Mouse (Mus musculus): ENCODE measurements around the gene D430041D05Rik. TPM values are rescaled to one million over a fixed set of nuclear protein-coding genes. Genes with fewer than 3 reads are reported as not detected.

D430041D05Rik gene
- polyA plus RNA-seq, 1 experiment from 2014 or later = 7.9 TPM

- Histone ChIP-seq H3K4me1 (ENCODE audit: control insufficient read depth, insufficient read depth, low read length) (peaks cover 3% of the 10 kb centered on the region; the same call in 1 of the 2 replicates), H3K4me3 (ENCODE audit: low read depth, low read length) (no peak overlapping the region), H3K9ac (ENCODE audit: low read length) (no peak overlapping the region), H3K36me3 (ENCODE audit: control insufficient read depth, insufficient read depth, low read length) (no peaks in the 10 kb centered on the region), H3K9me3 (replicated peaks; ENCODE audit: control insufficient read depth, low read length) (no peaks in the 10 kb centered on the region), H3K27me3 (replicated peaks; ENCODE audit: control insufficient read depth, insufficient read depth, low read length) (no peaks in the 10 kb centered on the region), H3K27ac (ENCODE audit: low read depth, low read length) (no peak overlapping the region), H3K4me2 (ENCODE audit: low read length) (no peak overlapping the region)
- DNase-seq (ENCODE audit: low spot score) (no peak), ATAC-seq (no peak)
- WGBS = 68% methylated on average over 5 of the region's 5 CpGs
Measured at GRCm38 (mm10) chr2:104323351-104323750, 87.5 kb downstream of the D430041D05Rik start.

GRCm38 (mm10) chr2:104320061-104320624, 90.7 kb downstream of the D430041D05Rik start:
- no peak for ATAC-seq

GRCm38 (mm10) chr2:104319443-104319842, 91.4 kb downstream of the D430041D05Rik start:
- Histone ChIP-seq H3K27ac (ENCODE audit: low read depth, low read length) (no peak overlapping the region), H3K9ac (ENCODE audit: low read length) (no peak overlapping the region), H3K4me3 (ENCODE audit: low read depth, low read length) (no peak overlapping the region), H3K4me2 (ENCODE audit: low read length) (no peak overlapping the region), H3K4me1 (ENCODE audit: control insufficient read depth, insufficient read depth, low read length) (0 out of 2 replicates have a peak, but pooled peaks cover 3% of the 10 kb centered on the region), H3K36me3 (ENCODE audit: control insufficient read depth, insufficient read depth, low read length) (no peaks in the 10 kb centered on the region), H3K27me3 (replicated peaks; ENCODE audit: control insufficient read depth, insufficient read depth, low read length) (no peaks in the 10 kb centered on the region), H3K9me3 (replicated peaks; ENCODE audit: control insufficient read depth, low read length) (no peaks in the 10 kb centered on the region)
- ATAC-seq = no peak
- 97% methylated on average over 10 of the region's 10 CpGs for WGBS
- no peak for DNase-seq (ENCODE audit: low spot score)

More at GRCm38 (mm10) chr2:104320061-104320624, 90.7 kb downstream of the D430041D05Rik start:
- Histone ChIP-seq H3K4me3 (ENCODE audit: low read depth, low read length) (no peak overlapping the region), H3K36me3 (ENCODE audit: control insufficient read depth, insufficient read depth, low read length) (no peaks in the 10 kb centered on the region), H3K9me3 (replicated peaks; ENCODE audit: control insufficient read depth, low read length) (no peaks in the 10 kb centered on the region), H3K27ac (ENCODE audit: low read depth, low read length) (no peak overlapping the region), H3K4me2 (ENCODE audit: low read length) (no peak overlapping the region), H3K9ac (ENCODE audit: low read length) (no peak overlapping the region), H3K4me1 (ENCODE audit: control insufficient read depth, insufficient read depth, low read length) (0 out of 2 replicates have a peak, but pooled peaks cover 3% of the 10 kb centered on the region), H3K27me3 (replicated peaks; ENCODE audit: control insufficient read depth, insufficient read depth, low read length) (no peaks in the 10 kb centered on the region)
- WGBS = 95% methylated on average over 13 of the region's 13 CpGs
- no peak for DNase-seq (ENCODE audit: low spot score)

- 65% methylated on average over 8 of the region's 8 CpGs for WGBS
- H3K27me3 ChIP-seq (replicated peaks; ENCODE audit: control insufficient read depth, insufficient read depth, low read length) = no peaks in the 10 kb centered on the region
- no peak overlapping the region for H3K4me3 ChIP-seq (ENCODE audit: low read depth, low read length)
- DNase-seq (ENCODE audit: low spot score) (peak; percentile 38), ATAC-seq (peak; percentile 56; the same call in 1 of the 2 replicates)
- no peak overlapping the region for H3K27ac ChIP-seq (ENCODE audit: low read depth, low read length)
- no peaks in the 10 kb centered on the region for H3K9me3 ChIP-seq (replicated peaks; ENCODE audit: control insufficient read depth, low read length)
- no peak overlapping the region for H3K9ac ChIP-seq (ENCODE audit: low read length)
- H3K36me3 ChIP-seq (ENCODE audit: control insufficient read depth, insufficient read depth, low read length) = no peaks in the 10 kb centered on the region
- no peak overlapping the region for H3K4me2 ChIP-seq (ENCODE audit: low read length)
- H3K4me1 ChIP-seq (ENCODE audit: control insufficient read depth, insufficient read depth, low read length) = 0 out of 2 replicates have a peak, but pooled peaks cover 3% of the 10 kb centered on the region
Measured at GRCm38 (mm10) chr2:104318881-104319280, 91.9 kb downstream of the D430041D05Rik start.

- ATAC-seq (no peak), DNase-seq (ENCODE audit: low spot score) (no peak)
- no peaks in the 10 kb centered on the region for H3K4me1 ChIP-seq (ENCODE audit: control insufficient read depth, insufficient read depth, low read length)
- no peaks in the 10 kb centered on the region for H3K27me3 ChIP-seq (replicated peaks; ENCODE audit: control insufficient read depth, insufficient read depth, low read length)
- 72% methylated on average over 2 of the region's 2 CpGs for WGBS
- no peak overlapping the region for H3K9ac ChIP-seq (ENCODE audit: low read length)
- H3K4me3 ChIP-seq (ENCODE audit: low read depth, low read length) = no peak overlapping the region
- H3K4me2 ChIP-seq (ENCODE audit: low read length) = no peak overlapping the region
- no peaks in the 10 kb centered on the region for H3K36me3 ChIP-seq (ENCODE audit: control insufficient read depth, insufficient read depth, low read length)
- H3K9me3 ChIP-seq (replicated peaks; ENCODE audit: control insufficient read depth, low read length) = no peaks in the 10 kb centered on the region
- H3K27ac ChIP-seq (ENCODE audit: low read depth, low read length) = no peak overlapping the region
Measured at GRCm38 (mm10) chr2:104318259-104318658, 92.6 kb downstream of the D430041D05Rik start.

- Histone ChIP-seq H3K27me3 (replicated peaks; ENCODE audit: control insufficient read depth, insufficient read depth, low read length) (no peaks in the 10 kb centered on the region), H3K4me1 (ENCODE audit: control insufficient read depth, insufficient read depth, low read length) (no peaks in the 10 kb centered on the region), H3K4me2 (ENCODE audit: low read length) (no peak overlapping the region), H3K36me3 (ENCODE audit: control insufficient read depth, insufficient read depth, low read length) (no peaks in the 10 kb centered on the region), H3K27ac (ENCODE audit: low read depth, low read length) (0 out of 2 replicates have a peak overlapping the region, but pooled peaks have one; percentile 18), H3K4me3 (ENCODE audit: low read depth, low read length) (no peak overlapping the region), H3K9me3 (replicated peaks; ENCODE audit: control insufficient read depth, low read length) (no peaks in the 10 kb centered on the region), H3K9ac (ENCODE audit: low read length) (no peak overlapping the region)
- WGBS = 78% methylated on average over 6 of the region's 6 CpGs
- DNase-seq (ENCODE audit: low spot score) (peak; percentile 52), ATAC-seq (no peak)
Measured at GRCm38 (mm10) chr2:104317631-104318030, 93.2 kb downstream of the D430041D05Rik start.

GRCm38 (mm10) chr2:104316483-104316882, 94.3 kb downstream of the D430041D05Rik start:
- ATAC-seq (no peak), DNase-seq (ENCODE audit: low spot score) (no peak)
- H3K27ac ChIP-seq (ENCODE audit: low read depth, low read length) = no peak overlapping the region
- H3K27me3 ChIP-seq (replicated peaks; ENCODE audit: control insufficient read depth, insufficient read depth, low read length) = no peaks in the 10 kb centered on the region
- no peaks in the 10 kb centered on the region for H3K9me3 ChIP-seq (replicated peaks; ENCODE audit: control insufficient read depth, low read length)
- no peak overlapping the region for H3K9ac ChIP-seq (ENCODE audit: low read length)
- H3K4me1 ChIP-seq (ENCODE audit: control insufficient read depth, insufficient read depth, low read length) = no peaks in the 10 kb centered on the region
- H3K4me2 ChIP-seq (ENCODE audit: low read length) = no peak overlapping the region
- WGBS = 88% methylated on average over 8 of the region's 8 CpGs
- no peaks in the 10 kb centered on the region for H3K36me3 ChIP-seq (ENCODE audit: control insufficient read depth, insufficient read depth, low read length)
- H3K4me3 ChIP-seq (ENCODE audit: low read depth, low read length) = no peak overlapping the region

GRCm38 (mm10) chr2:104313246-104313645, 97.6 kb downstream of the D430041D05Rik start:
- WGBS = 73% methylated on average over 6 of the region's 6 CpGs

GRCm38 (mm10) chr2:104307102-104307501, 103.7 kb downstream of the D430041D05Rik start:
- no peaks in the 10 kb centered on the region for H3K27me3 ChIP-seq (replicated peaks; ENCODE audit: control insufficient read depth, insufficient read depth, low read length)
- no peak overlapping the region for H3K4me2 ChIP-seq (ENCODE audit: low read length)
- H3K4me1 ChIP-seq (ENCODE audit: control insufficient read depth, insufficient read depth, low read length) = no peaks in the 10 kb centered on the region
- no peaks in the 10 kb centered on the region for H3K36me3 ChIP-seq (ENCODE audit: control insufficient read depth, insufficient read depth, low read length)
- H3K9ac ChIP-seq (ENCODE audit: low read length) = no peak overlapping the region
- WGBS = 72% methylated on average over 4 of the region's 4 CpGs
- ATAC-seq = no peak
- H3K9me3 ChIP-seq (replicated peaks; ENCODE audit: control insufficient read depth, low read length) = no peaks in the 10 kb centered on the region
- no peak overlapping the region for H3K4me3 ChIP-seq (ENCODE audit: low read depth, low read length)
- H3K27ac ChIP-seq (ENCODE audit: low read depth, low read length) = no peak overlapping the region
- DNase-seq (ENCODE audit: low spot score) = peak; percentile 45

More at GRCm38 (mm10) chr2:104313246-104313645, 97.6 kb downstream of the D430041D05Rik start:
- DNase-seq (ENCODE audit: low spot score) (no peak), ATAC-seq (no peak)
- no peaks in the 10 kb centered on the region for H3K36me3 ChIP-seq (ENCODE audit: control insufficient read depth, insufficient read depth, low read length)
- H3K4me1 ChIP-seq (ENCODE audit: control insufficient read depth, insufficient read depth, low read length) = no peaks in the 10 kb centered on the region
- H3K9me3 ChIP-seq (replicated peaks; ENCODE audit: control insufficient read depth, low read length) = no peaks in the 10 kb centered on the region
- no peak overlapping the region for H3K4me3 ChIP-seq (ENCODE audit: low read depth, low read length)
- no peak overlapping the region for H3K27ac ChIP-seq (ENCODE audit: low read depth, low read length)
- no peak overlapping the region for H3K4me2 ChIP-seq (ENCODE audit: low read length)
- no peak overlapping the region for H3K9ac ChIP-seq (ENCODE audit: low read length)
- H3K27me3 ChIP-seq (replicated peaks; ENCODE audit: control insufficient read depth, insufficient read depth, low read length) = no peaks in the 10 kb centered on the region

Data from forebrain, embryonic 14.5 days (tissue).